Mouse (Mus musculus): Measurements from ENCODE around the gene Ascc2. TPM values are rescaled to one million over a fixed set of nuclear protein-coding genes. Genes with fewer than 3 reads are reported as not detected.

The Ascc2 gene
- polyA plus RNA-seq, 1 experiment from 2014 or later = 31.5 TPM

DNA sequence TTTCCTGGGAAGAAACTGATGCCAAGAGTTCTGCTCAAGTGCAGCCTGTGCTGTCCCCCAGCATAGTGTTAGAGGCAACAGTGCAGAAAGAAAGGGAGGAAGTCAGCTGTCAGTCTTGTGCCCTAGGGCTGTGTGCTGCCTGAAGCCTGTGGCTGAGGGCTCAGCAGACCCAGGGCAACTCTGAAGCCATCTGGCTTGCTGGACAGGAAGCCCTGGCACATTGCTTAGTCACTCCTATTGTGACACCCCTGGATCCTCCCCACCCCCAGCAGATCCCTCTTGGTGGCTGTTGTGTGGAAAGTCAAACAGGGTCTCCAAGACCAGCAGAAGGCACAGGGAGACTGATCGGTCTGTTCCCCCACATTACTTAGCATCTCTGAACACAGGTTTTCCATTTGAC, 37.0 kb downstream of the Ascc2 start:
- WGBS = 100% methylated on average over 1 of the region's 1 CpGs
- H3K4me1 ChIP-seq = peaks cover 13% of the 10 kb centered on the region; the same call in 1 of the 2 replicates
- H3K9me3 ChIP-seq = no peaks in the 10 kb centered on the region
- peaks cover 21% of the 10 kb centered on the region for H3K36me3 ChIP-seq
- ATAC-seq (ENCODE audit: insufficient read depth, low FRiP score, low read depth) = no peak; the same call in 1 of the 2 replicates
- H3K9ac ChIP-seq = no peak overlapping the region
- peak overlapping the region; percentile 77 for H3K27ac ChIP-seq
- no peak overlapping the region for H3K4me2 ChIP-seq
- no peak overlapping the region for H3K4me3 ChIP-seq (replicated peaks)
- no peaks in the 10 kb centered on the region for H3K27me3 ChIP-seq (replicated peaks)

DNA sequence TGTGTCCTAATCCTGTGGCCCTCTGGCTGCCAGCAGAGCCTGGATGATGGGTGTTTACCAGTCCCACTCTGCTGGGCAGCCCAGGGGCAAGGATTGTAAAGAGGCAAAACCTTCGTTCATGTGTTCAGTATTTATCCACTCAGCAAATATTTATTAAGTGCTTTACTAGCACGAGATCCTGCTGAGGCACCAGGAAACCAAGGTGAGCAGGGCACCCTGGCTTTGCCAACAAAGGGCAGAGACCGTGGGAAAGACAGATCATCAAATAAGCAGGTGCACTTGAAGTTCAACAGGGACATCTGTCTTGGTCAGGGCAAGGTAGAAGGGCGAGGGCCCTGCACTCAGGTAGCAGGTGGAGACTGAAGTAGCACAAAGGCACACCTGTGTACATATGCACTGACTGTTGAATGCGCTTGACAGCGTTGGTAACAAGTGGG, 37.6 kb downstream of the Ascc2 start:
- Histone ChIP-seq H3K9me3 (no peaks in the 10 kb centered on the region), H3K36me3 (peaks cover 21% of the 10 kb centered on the region), H3K4me1 (peaks cover 13% of the 10 kb centered on the region; the same call in 1 of the 2 replicates), H3K4me3 (replicated peaks) (no peak overlapping the region), H3K4me2 (no peak overlapping the region), H3K9ac (no peak overlapping the region), H3K27ac (peak overlapping the region; percentile 77), H3K27me3 (replicated peaks) (no peaks in the 10 kb centered on the region)
- 63% methylated on average over 6 of the region's 6 CpGs for WGBS
- peak; percentile 84 for ATAC-seq (ENCODE audit: insufficient read depth, low FRiP score, low read depth)

DNA sequence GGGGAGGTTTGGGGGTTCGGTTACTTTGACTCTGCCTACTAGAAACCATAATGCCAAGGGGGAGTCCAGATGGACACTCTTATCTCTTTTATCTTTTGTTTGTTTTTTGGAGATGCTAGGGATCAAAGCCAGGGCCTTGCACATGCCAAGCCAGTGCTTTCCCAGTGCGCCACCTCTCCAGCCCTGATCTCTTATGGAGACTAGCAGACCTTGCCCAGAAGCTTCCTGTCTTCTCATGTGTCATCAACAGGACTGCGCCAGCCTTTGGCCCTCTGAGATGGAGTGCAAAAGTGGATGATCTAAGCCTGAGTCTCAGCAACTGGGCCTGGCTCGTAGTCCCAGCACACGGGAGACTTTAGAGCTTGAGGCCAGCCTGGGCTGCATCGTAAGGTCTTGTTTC, 38.1 kb downstream of the Ascc2 start:
- Histone ChIP-seq H3K4me1 (peaks cover 13% of the 10 kb centered on the region; the same call in 1 of the 2 replicates), H3K27ac (peak overlapping the region; percentile 60), H3K9me3 (no peaks in the 10 kb centered on the region), H3K36me3 (peaks cover 21% of the 10 kb centered on the region), H3K9ac (no peak overlapping the region), H3K27me3 (replicated peaks) (no peaks in the 10 kb centered on the region), H3K4me3 (replicated peaks) (no peak overlapping the region), H3K4me2 (no peak overlapping the region)
- whole genome bisulfite sequencing = 82% methylated on average over 6 of the region's 6 CpGs
- no peak for ATAC-seq (ENCODE audit: insufficient read depth, low FRiP score, low read depth)

DNA sequence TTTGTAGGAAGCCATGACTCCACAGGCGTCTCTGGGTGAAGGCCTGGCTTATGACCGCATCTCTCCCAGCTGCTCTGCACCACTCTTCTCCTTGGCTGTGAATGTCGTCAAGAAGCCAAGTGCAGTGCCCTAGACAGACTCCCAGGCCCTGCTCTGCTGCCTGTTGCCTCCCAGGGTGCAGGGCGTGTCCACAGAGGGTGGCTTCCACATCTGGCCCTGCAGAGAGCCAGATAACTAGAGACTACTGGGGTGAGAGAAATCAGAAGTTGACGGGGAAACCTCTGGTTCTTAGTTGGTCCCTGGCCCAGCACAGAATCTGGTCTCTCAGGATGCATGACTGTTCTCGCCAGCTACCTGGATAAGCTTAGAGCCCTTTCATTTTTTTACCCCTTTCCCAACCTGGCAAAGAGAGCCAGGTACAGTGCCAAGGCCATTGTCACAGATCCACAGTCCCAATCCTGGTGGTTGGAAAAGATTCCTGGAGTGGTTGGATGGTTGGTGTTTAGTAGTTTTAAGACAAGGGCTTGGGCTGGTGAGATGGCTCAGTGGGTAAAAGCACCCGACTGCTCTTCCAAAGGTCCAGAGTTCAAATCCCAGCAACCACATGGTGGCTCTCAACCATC, 39.8 kb downstream of the Ascc2 start:
- 83% methylated on average over 7 of the region's 7 CpGs for WGBS
- Histone ChIP-seq H3K9ac (no peak overlapping the region), H3K36me3 (peaks cover 36% of the 10 kb centered on the region), H3K27me3 (replicated peaks) (no peaks in the 10 kb centered on the region), H3K9me3 (no peaks in the 10 kb centered on the region), H3K4me1 (peaks cover 13% of the 10 kb centered on the region; the same call in 1 of the 2 replicates), H3K4me2 (no peak overlapping the region), H3K27ac (no peak overlapping the region), H3K4me3 (replicated peaks) (no peak overlapping the region)
- peak; percentile 82 for ATAC-seq (ENCODE audit: insufficient read depth, low FRiP score, low read depth)

DNA sequence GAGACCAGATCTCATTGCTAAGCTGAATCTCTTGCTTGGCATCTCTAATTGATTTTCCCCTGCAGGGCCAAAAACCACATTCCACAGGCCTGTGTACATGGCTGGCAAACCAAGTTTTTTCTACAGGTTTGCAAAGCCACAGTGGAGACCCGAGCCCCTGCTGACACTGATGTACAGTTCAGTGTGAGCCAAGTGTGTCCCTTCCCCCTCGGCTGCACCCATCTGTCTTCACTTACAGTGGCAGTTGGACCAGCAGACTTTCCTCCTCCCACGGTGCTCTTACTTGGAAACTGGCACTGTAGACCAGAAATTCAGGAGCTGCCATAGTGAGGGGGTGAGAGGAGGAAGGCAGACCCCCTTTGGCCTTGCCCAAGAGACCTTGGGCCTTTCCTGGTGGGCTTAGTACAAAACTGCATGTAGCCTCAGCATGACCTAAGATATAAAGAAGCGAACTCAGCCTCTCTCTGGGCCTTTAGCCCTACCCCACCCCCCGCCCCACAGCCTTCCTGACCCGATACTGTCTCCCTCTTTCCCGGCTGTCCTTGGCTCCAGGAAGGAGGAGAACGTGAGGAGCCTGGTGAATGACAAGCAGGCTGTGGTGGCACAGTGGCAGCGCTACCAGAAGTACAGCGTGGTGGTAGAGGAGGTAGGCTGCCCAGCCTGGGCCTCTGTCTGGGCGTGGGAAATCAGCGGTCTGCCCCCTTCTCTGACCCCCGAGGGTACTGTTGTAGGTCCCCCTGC, 41.3 kb downstream of the Ascc2 start:
- Histone ChIP-seq H3K36me3 (peaks cover 40% of the 10 kb centered on the region), H3K4me3 (replicated peaks) (no peak overlapping the region), H3K27ac (0 out of 2 replicates have a peak overlapping the region, but pooled peaks have one; percentile 8), H3K9me3 (no peaks in the 10 kb centered on the region), H3K4me2 (no peak overlapping the region), H3K9ac (no peak overlapping the region), H3K4me1 (peaks cover 13% of the 10 kb centered on the region; the same call in 1 of the 2 replicates), H3K27me3 (replicated peaks) (no peaks in the 10 kb centered on the region)
- no peak for ATAC-seq (ENCODE audit: insufficient read depth, low FRiP score, low read depth)
- 64% methylated on average over 13 of the region's 13 CpGs for WGBS

DNA sequence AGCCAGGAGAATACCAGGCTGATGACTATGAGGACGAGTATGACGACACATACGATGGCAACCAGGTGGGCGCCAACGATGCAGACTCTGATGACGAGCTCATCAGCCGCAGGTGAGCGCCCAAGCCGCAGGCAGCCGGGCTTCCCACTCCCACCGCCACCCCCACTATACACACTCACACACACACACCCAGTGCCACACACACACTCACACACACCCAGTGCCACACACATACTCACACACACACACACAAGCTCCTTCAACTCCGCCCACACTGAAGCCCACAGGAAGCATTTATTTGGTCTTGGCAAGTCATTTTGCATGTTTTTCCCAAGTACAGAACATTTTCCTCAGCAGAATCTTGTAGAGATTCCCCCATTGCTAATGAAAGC, 41.9 kb downstream of the Ascc2 start:
- Histone ChIP-seq H3K27me3 (replicated peaks) (no peaks in the 10 kb centered on the region), H3K4me2 (no peak overlapping the region), H3K9me3 (no peaks in the 10 kb centered on the region), H3K27ac (no peak overlapping the region), H3K4me1 (peaks cover 7% of the 10 kb centered on the region; the same call in 1 of the 2 replicates), H3K4me3 (replicated peaks) (no peak overlapping the region), H3K36me3 (peaks cover 40% of the 10 kb centered on the region), H3K9ac (no peak overlapping the region)
- no peak for ATAC-seq (ENCODE audit: insufficient read depth, low FRiP score, low read depth)
- 90% methylated on average over 12 of the region's 12 CpGs for WGBS

DNA sequence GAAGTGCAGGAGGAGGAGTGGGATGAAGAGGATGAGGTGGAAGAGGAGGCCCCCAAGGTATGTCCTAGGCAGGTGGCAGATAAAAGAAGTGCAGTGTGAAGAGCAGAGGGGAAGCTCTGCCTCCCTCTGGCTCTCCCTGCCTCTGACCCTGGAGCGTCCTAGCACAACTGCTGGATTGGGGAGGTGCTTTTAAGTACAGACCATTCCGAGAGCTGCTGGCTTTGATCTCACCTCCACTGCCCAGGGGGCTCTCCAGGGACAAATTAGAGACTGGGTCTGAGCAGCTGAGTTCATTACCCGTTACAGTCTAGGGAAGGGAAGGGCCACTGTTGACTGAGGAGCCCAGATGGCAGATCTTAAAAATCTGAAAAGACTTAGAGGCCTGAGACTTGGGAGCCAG, 42.6 kb downstream of the Ascc2 start:
- H3K36me3 ChIP-seq = peaks cover 40% of the 10 kb centered on the region

DNA sequence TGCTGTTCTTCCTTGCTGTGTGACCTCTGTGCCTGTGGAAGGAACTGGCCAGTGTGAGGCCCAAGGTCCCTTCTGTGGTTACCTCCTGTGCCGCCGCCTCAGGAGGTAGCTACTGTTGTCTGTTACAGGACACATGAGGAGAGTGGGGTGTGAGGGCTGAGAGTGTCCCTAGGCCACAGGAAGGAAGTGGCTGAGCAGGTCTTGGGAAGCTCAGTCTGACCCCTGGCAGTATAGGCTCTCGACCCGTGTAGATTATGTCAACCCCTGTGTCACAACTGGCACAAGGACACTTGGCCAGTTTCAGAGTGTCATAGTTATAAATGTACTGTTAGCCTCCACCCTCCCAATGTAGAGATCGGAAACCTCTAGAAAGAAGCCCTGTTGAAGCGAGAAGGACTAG, 46.0 kb downstream of the Ascc2 start:
- no peak overlapping the region for H3K4me3 ChIP-seq (replicated peaks)
- H3K27ac ChIP-seq = no peak overlapping the region
- no peaks in the 10 kb centered on the region for H3K4me1 ChIP-seq
- H3K9me3 ChIP-seq = no peaks in the 10 kb centered on the region
- WGBS = 80% methylated on average over 6 of the region's 6 CpGs
- no peaks in the 10 kb centered on the region for H3K27me3 ChIP-seq (replicated peaks)
- ATAC-seq (ENCODE audit: insufficient read depth, low FRiP score, low read depth) = no peak
- no peak overlapping the region for H3K4me2 ChIP-seq
- H3K36me3 ChIP-seq = peaks cover 36% of the 10 kb centered on the region
- H3K9ac ChIP-seq = no peak overlapping the region

More for the DNA sequence above, 42.6 kb downstream of the Ascc2 start:
- Histone ChIP-seq H3K27me3 (replicated peaks) (no peaks in the 10 kb centered on the region), H3K27ac (no peak overlapping the region), H3K4me2 (no peak overlapping the region), H3K4me1 (0 out of 2 replicates have a peak, but pooled peaks cover 5% of the 10 kb centered on the region), H3K9ac (no peak overlapping the region), H3K9me3 (no peaks in the 10 kb centered on the region), H3K4me3 (replicated peaks) (no peak overlapping the region)
- WGBS = 70% methylated on average over 3 of the region's 3 CpGs
- no peak for ATAC-seq (ENCODE audit: insufficient read depth, low FRiP score, low read depth)

DNA sequence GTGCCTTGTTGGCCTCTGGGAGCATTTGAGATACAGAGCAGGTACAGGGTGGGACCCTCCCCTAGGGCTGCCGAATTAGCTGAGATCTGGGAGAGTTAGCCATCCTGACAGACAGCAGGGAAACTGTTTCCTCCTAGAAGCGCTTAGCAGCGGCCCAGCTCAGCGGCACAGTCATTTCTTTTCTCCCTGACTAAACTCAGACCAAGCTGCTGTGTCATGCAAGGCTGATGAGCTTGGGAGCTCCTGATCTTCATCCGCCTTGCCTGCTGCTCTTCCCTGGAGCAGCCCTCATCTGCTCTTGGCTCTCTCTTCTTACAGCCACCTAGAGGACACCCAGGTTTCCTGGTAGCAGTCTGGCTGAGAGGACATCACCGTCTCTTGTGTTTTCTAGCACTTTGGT, 46.6 kb downstream of the Ascc2 start:
- Histone ChIP-seq H3K9ac (no peak overlapping the region), H3K4me2 (no peak overlapping the region), H3K4me3 (replicated peaks) (no peak overlapping the region), H3K27ac (no peak overlapping the region), H3K9me3 (no peaks in the 10 kb centered on the region), H3K27me3 (replicated peaks) (no peaks in the 10 kb centered on the region), H3K4me1 (no peaks in the 10 kb centered on the region), H3K36me3 (peaks cover 30% of the 10 kb centered on the region)
- no peak for ATAC-seq (ENCODE audit: insufficient read depth, low FRiP score, low read depth)
- 35% methylated on average over 6 of the region's 6 CpGs for WGBS

DNA sequence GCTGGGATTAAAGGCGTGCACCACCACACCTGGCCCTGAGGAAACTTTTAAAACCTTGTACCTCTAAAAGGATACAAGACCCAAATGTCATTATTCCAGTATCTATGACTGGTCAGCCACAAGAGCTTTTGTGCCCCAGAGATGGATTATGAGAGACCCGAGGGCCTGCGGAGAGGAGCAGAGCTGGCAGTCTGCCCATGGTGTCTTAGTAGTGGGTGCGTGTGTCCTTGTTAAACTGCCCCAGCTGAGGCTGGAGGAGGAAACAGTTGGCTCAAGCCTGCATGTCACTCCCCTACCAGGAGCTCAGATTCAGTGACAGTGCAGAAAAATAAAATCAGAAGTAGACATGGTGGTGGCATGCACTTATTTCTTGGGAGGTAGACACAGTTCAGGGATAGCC, 47.5 kb downstream of the Ascc2 start:
- Histone ChIP-seq H3K36me3 (peaks cover 29% of the 10 kb centered on the region), H3K9ac (no peak overlapping the region), H3K4me2 (no peak overlapping the region), H3K4me3 (replicated peaks) (no peak overlapping the region), H3K9me3 (no peaks in the 10 kb centered on the region), H3K27me3 (replicated peaks) (no peaks in the 10 kb centered on the region), H3K27ac (no peak overlapping the region), H3K4me1 (0 out of 2 replicates have a peak, but pooled peaks cover 3% of the 10 kb centered on the region)
- no peak for ATAC-seq (ENCODE audit: insufficient read depth, low FRiP score, low read depth)
- WGBS = 71% methylated on average over 4 of the region's 4 CpGs

DNA sequence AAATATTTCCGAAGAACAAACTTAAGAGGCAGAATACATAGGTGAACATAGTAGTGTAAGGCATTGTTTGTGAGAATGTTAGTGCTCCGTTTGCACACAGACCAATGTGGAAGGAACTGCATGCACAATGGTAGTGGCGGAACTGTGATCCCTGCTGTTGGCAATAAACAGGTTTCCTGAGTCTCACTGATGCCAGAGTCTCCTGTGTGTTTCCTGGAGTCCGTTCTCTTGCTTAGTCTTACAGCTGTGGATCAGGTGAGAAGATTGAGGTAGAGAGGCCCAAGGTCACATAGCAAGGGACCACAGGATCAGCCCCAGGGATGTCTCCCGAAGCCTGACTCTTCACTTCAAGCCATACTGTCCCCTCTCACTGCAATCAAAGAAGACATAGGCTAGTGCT, 48.0 kb downstream of the Ascc2 start:
- 80% methylated on average over 5 of the region's 5 CpGs for WGBS

DNA sequence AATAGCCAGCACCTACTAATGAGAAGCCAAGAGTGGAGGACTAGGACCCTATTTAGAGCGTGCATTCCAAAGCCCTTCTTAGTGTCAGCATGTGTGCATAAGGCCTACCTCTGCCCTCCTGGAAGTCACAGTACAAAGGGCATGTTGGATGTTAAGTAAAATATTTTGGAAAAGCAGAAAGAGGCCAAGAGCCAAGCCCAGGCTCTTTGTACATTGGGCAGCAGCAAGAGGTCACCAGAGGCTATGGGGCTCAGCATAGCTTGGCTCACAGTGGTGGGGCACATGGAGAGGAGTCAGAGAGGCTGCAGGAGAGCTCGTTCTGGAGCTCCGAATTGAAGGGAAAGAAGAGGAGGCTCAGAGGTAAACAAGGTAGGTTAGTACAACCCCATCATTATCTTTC, 49.5 kb downstream of the Ascc2 start:
- H3K9ac ChIP-seq = no peak overlapping the region
- WGBS = 64% methylated on average over 3 of the region's 3 CpGs
- H3K27me3 ChIP-seq (replicated peaks) = no peaks in the 10 kb centered on the region
- no peak overlapping the region for H3K27ac ChIP-seq
- no peak for ATAC-seq (ENCODE audit: insufficient read depth, low FRiP score, low read depth)
- no peaks in the 10 kb centered on the region for H3K9me3 ChIP-seq
- no peak overlapping the region for H3K4me3 ChIP-seq (replicated peaks)
- peaks cover 18% of the 10 kb centered on the region for H3K36me3 ChIP-seq
- H3K4me2 ChIP-seq = no peak overlapping the region
- H3K4me1 ChIP-seq = peaks cover 5% of the 10 kb centered on the region; the same call in 1 of the 2 replicates

More for the DNA sequence above, 48.0 kb downstream of the Ascc2 start:
- H3K4me3 ChIP-seq (replicated peaks) = no peak overlapping the region
- 0 out of 2 replicates have a peak, but pooled peaks cover 3% of the 10 kb centered on the region for H3K4me1 ChIP-seq
- no peak for ATAC-seq (ENCODE audit: insufficient read depth, low FRiP score, low read depth)
- peaks cover 29% of the 10 kb centered on the region for H3K36me3 ChIP-seq
- H3K4me2 ChIP-seq = no peak overlapping the region
- no peak overlapping the region for H3K27ac ChIP-seq
- H3K9me3 ChIP-seq = no peaks in the 10 kb centered on the region
- H3K9ac ChIP-seq = no peak overlapping the region
- H3K27me3 ChIP-seq (replicated peaks) = no peaks in the 10 kb centered on the region
